Mouse (Mus musculus) C2C12 (cell line): ENCODE measurements around the gene Gm5580. TPM values are rescaled to one million over a fixed set of nuclear protein-coding genes. Genes with fewer than 3 reads are reported as not detected.
A peak's percentile ranks its signal among the peaks of the same experiment; 100 is the strongest.
"Not testable (repeated sequence)": the region's sequence is repeated elsewhere in the genome, so short reads cannot be mapped to it uniquely, and the experiment has no call there.

ENCODE experiments used
- H3K27me3 ChIP-seq: one replicate; pipeline ENCODE4 v1.6.1; 2011; ENCODE audit not compliant: control insufficient read depth, insufficient read depth, insufficient read length
- H3K36me3 ChIP-seq: one replicate; pipeline ENCODE4 v1.6.1; 2011; ENCODE audit not compliant: control insufficient read depth, insufficient read depth
- H3K4me3 ChIP-seq: one replicate; pipeline ENCODE4 v1.5.1; 2011; ENCODE audit warnings: mild to moderate bottlenecking, control low read depth; ENCODE audit not compliant: poor library complexity, insufficient read depth, severe bottlenecking
- H3K79me2 ChIP-seq: one replicate; pipeline ENCODE4 v1.6.1; 2011; ENCODE audit not compliant: control insufficient read depth, insufficient read depth
- H3K79me3 ChIP-seq: one replicate; pipeline ENCODE4 v1.6.1; 2011; ENCODE audit warnings: low read depth, control low read depth
- H3ac ChIP-seq: one replicate; pipeline ENCODE3; 2011; ENCODE audit warnings: low read depth; ENCODE audit not compliant: control insufficient read depth, insufficient read length
- CEBPB ChIP-seq: IDR thresholded peaks from one replicate; pipeline ENCODE4 v1.6.1; 2011; ENCODE audit warnings: low read depth, mild to moderate bottlenecking, control low read depth, moderate library complexity
- CTCF ChIP-seq: IDR thresholded peaks from one replicate; pipeline ENCODE4 v1.5.1; 2011; ENCODE audit not compliant: control insufficient read depth, insufficient read depth, insufficient read length
- FOSL1 ChIP-seq: IDR thresholded peaks from one replicate; pipeline ENCODE4 v1.8.0; 2011; ENCODE audit warnings: mild to moderate bottlenecking, low read length; ENCODE audit not compliant: poor library complexity, insufficient read depth, severe bottlenecking
- MAX ChIP-seq: IDR thresholded peaks from one replicate; pipeline ENCODE4 v1.6.1; 2011; ENCODE audit warnings: mild to moderate bottlenecking, control low read depth
- MYOD1 ChIP-seq: IDR thresholded peaks from one replicate; pipeline ENCODE4 v1.6.1; 2011; ENCODE audit warnings: low read depth; ENCODE audit not compliant: control insufficient read depth, insufficient read length
- MYOG ChIP-seq: IDR thresholded peaks from one replicate; pipeline ENCODE4 v1.6.1; 2011; ENCODE audit not compliant: control insufficient read depth, insufficient read length; ENCODE audit errors: extremely low read depth
- USF1 ChIP-seq: IDR thresholded peaks from one replicate; pipeline ENCODE4 v1.6.1; 2011; ENCODE audit warnings: low read depth, mild to moderate bottlenecking, control low read depth, moderate library complexity
- polyA plus RNA-seq: library from polyadenylated mRNA; unstranded; fragments of >200 nt; fragmentation: generic; extraction: Trizol; gene quantifications from one replicate; pipeline ENCODE4 v1.2.1, GENCODE M21; 2012; ENCODE audit warnings: missing spikeins

Gene Gm5580
- polyA plus RNA-seq, 1 experiment: 0.25 TPM

DNA sequence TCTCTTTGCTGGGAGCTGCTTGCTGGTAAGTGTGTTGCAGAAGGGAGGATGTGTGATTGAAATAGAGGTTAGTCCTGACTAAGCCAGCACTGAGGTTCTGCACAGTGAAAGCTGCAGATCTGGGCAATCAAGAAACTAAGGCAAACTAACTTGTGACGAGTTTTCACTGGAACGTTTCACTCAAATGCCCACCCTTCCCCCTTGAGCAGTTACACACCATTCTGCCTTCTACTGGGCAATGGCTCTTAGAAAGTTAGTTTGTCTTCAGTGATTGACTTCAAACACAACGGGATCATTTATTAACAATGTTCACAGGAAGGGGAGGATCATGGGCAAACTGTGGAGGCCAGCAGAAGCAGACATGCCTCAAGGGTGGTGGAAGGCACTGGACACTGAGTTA, 4.0 kb downstream of the Gm5580 start:
- H3K79me2 ChIP-seq: no peaks in the 10 kb centered on the region
- no peak overlapping the region for H3K4me3 ChIP-seq
- no peaks in the 10 kb centered on the region for H3K79me3 ChIP-seq
- H3K27me3 ChIP-seq: peaks cover 9% of the 10 kb centered on the region
- TF ChIP-seq MYOG: no peak
- no peak for TF ChIP-seq USF1
- TF ChIP-seq CEBPB: no peak
- no peak for TF ChIP-seq MYOD1
- no peak for TF ChIP-seq CTCF
- TF ChIP-seq FOSL1: no peak
- TF ChIP-seq MAX: no peak
- no peaks in the 10 kb centered on the region for H3K36me3 ChIP-seq
- H3ac ChIP-seq: no peak overlapping the region

DNA sequence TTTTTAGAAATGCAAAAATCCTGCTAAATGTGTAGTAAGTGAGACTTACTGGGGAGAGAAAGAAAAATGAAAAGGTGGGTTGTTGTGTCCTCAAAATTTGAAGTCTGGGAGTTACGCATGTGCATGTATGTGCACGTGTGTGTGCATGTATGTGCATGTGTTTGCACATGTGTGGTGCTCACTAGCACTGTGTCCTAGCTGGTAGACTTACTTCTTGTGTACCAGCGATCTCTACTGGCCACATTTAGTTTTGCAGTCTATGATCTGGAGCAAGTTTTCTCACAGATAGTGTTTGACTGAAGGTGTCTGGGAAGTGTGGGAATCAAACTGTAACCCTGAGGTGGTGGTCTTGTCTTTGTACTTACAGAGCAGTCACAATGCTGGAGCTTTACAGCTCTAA, 18.9 kb downstream of the Gm5580 start:
- H3K36me3 ChIP-seq: no peaks in the 10 kb centered on the region
- H3ac ChIP-seq: no peak overlapping the region
- no peak for TF ChIP-seq MYOD1
- TF ChIP-seq CTCF: peak; percentile 33
- H3K79me3 ChIP-seq: no peaks in the 10 kb centered on the region
- no peak overlapping the region for H3K4me3 ChIP-seq
- H3K27me3 ChIP-seq: no peaks in the 10 kb centered on the region
- H3K79me2 ChIP-seq: no peaks in the 10 kb centered on the region

DNA sequence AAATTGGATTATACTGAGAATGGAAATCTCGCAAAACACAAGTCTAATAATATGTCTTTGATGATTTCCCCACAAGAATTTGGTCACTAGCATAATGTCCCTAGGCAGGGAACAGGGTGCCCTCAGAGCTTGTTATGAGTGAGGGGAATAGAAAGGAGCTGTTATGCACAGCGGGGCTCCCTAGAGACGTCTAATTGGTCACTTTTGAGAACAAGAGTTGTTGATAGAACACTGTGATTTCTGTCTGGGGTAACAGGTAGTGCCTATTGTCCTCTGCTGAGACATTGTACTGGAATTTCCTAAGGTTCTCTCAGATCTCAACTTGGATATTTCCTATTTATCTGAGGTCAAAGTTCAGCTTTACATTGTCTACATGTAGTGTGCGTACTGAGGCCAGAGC, 33.2 kb downstream of the Gm5580 start, which contains the start of gene Olfr215:
Gene Olfr215 (minus strand): TSS at position 101 of the 400 bp plus-strand sequence.
- Histone ChIP-seq H3K27me3 (peaks cover 12% of the 10 kb centered on the region), H3K79me3 (no peaks in the 10 kb centered on the region), H3K79me2 (no peaks in the 10 kb centered on the region), H3ac (no peak within 1 kb of the TSS), H3K36me3 (no peaks in the 10 kb centered on the region), H3K4me3 (no peak within 1 kb of the TSS)
- TF ChIP-seq CTCF (no peak), CEBPB (no peak), USF1 (no peak), FOSL1 (no peak), MAX (no peak), MYOD1 (no peak), MYOG (no peak)

DNA sequence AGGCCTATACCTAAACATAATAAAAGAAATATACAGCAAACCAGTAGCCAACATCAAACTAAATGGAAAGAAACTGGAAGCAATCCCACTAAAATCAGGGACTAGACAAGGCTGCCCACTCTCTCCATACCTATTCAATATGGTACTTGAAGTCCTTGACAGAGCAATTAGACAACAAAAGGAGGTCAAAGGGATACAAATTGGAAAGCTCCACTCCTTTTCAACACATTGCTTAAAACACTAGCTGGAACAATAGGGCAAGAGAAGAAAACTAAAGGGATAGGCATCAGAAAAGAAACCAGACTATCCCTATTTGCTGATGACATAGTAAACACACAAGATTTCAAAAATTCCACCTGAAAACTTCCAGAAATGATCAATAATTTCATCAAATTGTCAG, 50.0 kb downstream of the Gm5580 start:
- not testable (repeated sequence) for H3K36me3 ChIP-seq, H3ac ChIP-seq, H3K79me2 ChIP-seq, H3K4me3 ChIP-seq, H3K79me3 ChIP-seq, H3K27me3 ChIP-seq

Other genes starting within 250 kb of the Gm5580 start
- gene March8, start 213.1 kb upstream of the Gm5580 start, polyA plus RNA-seq: 21.2 TPM
- gene Alox5, start 90.0 kb upstream of the Gm5580 start, polyA plus RNA-seq: 7.1 TPM
- not detected for gene Olfr211, start 62.0 kb upstream of the Gm5580 start, polyA plus RNA-seq
- gene Olfr212, start 44.6 kb upstream of the Gm5580 start, polyA plus RNA-seq: 0.01 TPM
- gene Olfr213, start 12.7 kb upstream of the Gm5580 start, polyA plus RNA-seq: not detected
- gene Olfr214, start 3.1 kb downstream of the Gm5580 start, polyA plus RNA-seq: not detected
- gene Olfr215, start 33.1 kb downstream of the Gm5580 start, polyA plus RNA-seq: 0.01 TPM
- 7.5 TPM for gene Zfp422, start 77.9 kb downstream of the Gm5580 start, polyA plus RNA-seq
- 0.46 TPM for gene Depp1, start 99.5 kb downstream of the Gm5580 start, polyA plus RNA-seq
- gene Rassf4, start 122.8 kb downstream of the Gm5580 start, polyA plus RNA-seq: 0.21 TPM
- 0.06 TPM for gene Tmem72, start 165.8 kb downstream of the Gm5580 start, polyA plus RNA-seq